Mouse (Mus musculus): ENCODE measurements around the gene Mbd6.

DNA sequence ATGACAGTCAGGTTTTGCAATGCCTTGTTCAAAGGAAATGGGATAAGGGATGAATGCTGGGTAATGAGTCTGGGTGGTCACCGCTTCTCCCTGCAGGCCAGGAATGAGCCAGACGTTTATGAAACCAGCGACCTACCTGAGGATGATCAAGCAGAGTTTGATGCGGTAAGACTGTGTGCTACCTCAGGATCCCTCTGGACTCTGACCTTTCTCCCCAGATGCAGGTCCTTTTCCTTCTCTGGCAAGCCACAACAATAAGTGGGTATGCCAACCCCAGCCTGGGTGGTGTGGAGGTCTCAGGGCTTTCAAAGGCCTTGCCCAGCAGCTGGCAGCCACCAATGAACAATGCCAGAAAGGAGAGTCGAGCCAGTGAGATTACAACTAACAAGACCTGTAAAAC, 21.5 kb downstream of the Mbd6 start:
- TF ChIP-seq CTCF (IDR thresholded peaks at IDR 0.05; ENCODE audit: extremely low read depth, insufficient read depth, low read length), result no peak
- no peak for TF ChIP-seq POLR2A (IDR thresholded peaks at IDR 0.05; ENCODE audit: extremely low read depth, insufficient read depth, low read length)

Measured in cortical plate, adult 2 months (tissue).